Mouse (Mus musculus): Measurements from ENCODE around the gene Lsm3. TPM values are rescaled to one million over a fixed set of nuclear protein-coding genes. Genes with fewer than 3 reads are reported as not detected.

Lsm3 gene
- total and polyA plus RNA-seq, 3 experiments, result 238 to 259 TPM; not detected in 1

GRCm38 (mm10) chr6:91552693-91553092 lies 37.0 kb downstream of the Lsm3 start:
- Histone ChIP-seq H3K4me3 (ENCODE audit: control insufficient read depth in 1 of 2, insufficient read depth in 1 of 2, low read depth in 2 of 2, low read length in 2 of 2) (no peak overlapping the region), H3K27me3 (ENCODE audit: control insufficient read depth in 1 of 2, insufficient read depth in 2 of 2, low read length in 2 of 2) (peaks cover 0 to 19% of the 10 kb centered on the region in 2 experiments; a peak in 3 of 4 replicates), H3K36me3 (ENCODE audit: control insufficient read depth in 1 of 2, insufficient read depth in 2 of 2, low read length in 2 of 2) (no peaks in the 10 kb centered on the region), H3K9me3 (replicated peaks; ENCODE audit: insufficient read depth, low read length) (no peaks in the 10 kb centered on the region), H3K4me1 (ENCODE audit: control insufficient read depth in 1 of 2, insufficient read depth in 2 of 2, low read length in 2 of 2) (no peaks in the 10 kb centered on the region), H3K79me2 (ENCODE audit: control insufficient read depth, insufficient read depth, low read length, poor library complexity) (no peaks in the 10 kb centered on the region), H3K27ac (ENCODE audit: control insufficient read depth, low read depth, low read length) (no peak overlapping the region), H3K9ac (ENCODE audit: control insufficient read depth, low read depth, low read length, poor library complexity, severe bottlenecking) (no peak overlapping the region)
- TF ChIP-seq SMC3 (IDR thresholded peaks at IDR 0.05; ENCODE audit: low read depth, low read length) (no peak), BHLHE40 (IDR thresholded peaks at IDR 0.05; ENCODE audit: borderline replicate concordance, low read depth, low read length) (no peak), POLR2AphosphoS2 (IDR thresholded peaks at IDR 0.05; ENCODE audit: low read length) (no peak), RCOR1 (IDR thresholded peaks at IDR 0.05; ENCODE audit: low read depth, low read length) (no peak), MAFK (IDR thresholded peaks at IDR 0.05; ENCODE audit: borderline replicate concordance, low read depth, low read length) (no peak), MEF2A (IDR thresholded peaks at IDR 0.05; ENCODE audit: extremely low read depth, insufficient replicate concordance, low read depth, low read length, poor library complexity, severe bottlenecking) (no peak), CTCF (IDR thresholded peaks at IDR 0.05 in 2 of 3, conservative IDR thresholded peaks at IDR 0.05 in 1 of 3; ENCODE audit: control insufficient read depth in 1 of 3, insufficient read depth in 1 of 3, low read depth in 2 of 3, low read length in 3 of 3, poor library complexity in 1 of 3, severe bottlenecking in 1 of 3) (no peak)
- DNase-seq (ENCODE audit: low read depth, low spot score), result no peak

GRCm38 (mm10) chr6:91558565-91558964 lies 42.8 kb downstream of the Lsm3 start:
- DNase-seq (ENCODE audit: low read depth, low spot score), result no peak
- no peak overlapping the region for H3K9ac ChIP-seq (ENCODE audit: control insufficient read depth, low read depth, low read length, poor library complexity, severe bottlenecking)
- H3K4me3 ChIP-seq (ENCODE audit: control insufficient read depth in 1 of 2, insufficient read depth in 1 of 2, low read depth in 2 of 2, low read length in 2 of 2), result no peak overlapping the region
- H3K79me2 ChIP-seq (ENCODE audit: control insufficient read depth, insufficient read depth, low read length, poor library complexity), result no peaks in the 10 kb centered on the region
- no peak for TF ChIP-seq POLR2AphosphoS5 (IDR thresholded peaks at IDR 0.05; ENCODE audit: borderline replicate concordance, low read depth, low read length)
- TF ChIP-seq UBTF (IDR thresholded peaks at IDR 0.05; ENCODE audit: borderline replicate concordance, insufficient read depth, low read depth, low read length), result no peak
- no peak for TF ChIP-seq MYB (IDR thresholded peaks at IDR 0.05; ENCODE audit: low read depth, low read length)
- no peak for TF ChIP-seq CHD1 (IDR thresholded peaks at IDR 0.05; ENCODE audit: low read depth, low read length)
- TF ChIP-seq E2F4 (IDR thresholded peaks at IDR 0.05; ENCODE audit: borderline replicate concordance, low read depth, low read length), result no peak
- TF ChIP-seq POLR2A (IDR thresholded peaks at IDR 0.05; ENCODE audit: control insufficient read depth in 1 of 2, insufficient read depth in 1 of 2, low read depth in 1 of 2, low read length in 2 of 2, poor library complexity in 1 of 2), result no peak
- TF ChIP-seq USF2 (IDR thresholded peaks at IDR 0.05; ENCODE audit: borderline replicate concordance in 1 of 2, insufficient read depth in 1 of 2, low read depth in 1 of 2, low read length in 2 of 2), result no peak
- TF ChIP-seq CTCF (IDR thresholded peaks at IDR 0.05 in 2 of 3, conservative IDR thresholded peaks at IDR 0.05 in 1 of 3; ENCODE audit: control insufficient read depth in 1 of 3, insufficient read depth in 1 of 3, low read depth in 2 of 3, low read length in 3 of 3, poor library complexity in 1 of 3, severe bottlenecking in 1 of 3), result no peak
- TF ChIP-seq KAT2A (conservative IDR thresholded peaks at IDR 0.05; ENCODE audit: low read depth, low read length), result no peak
- no peak for TF ChIP-seq SIN3A (IDR thresholded peaks at IDR 0.05; ENCODE audit: low read length)
- no peak for TF ChIP-seq TCF12 (IDR thresholded peaks at IDR 0.05; ENCODE audit: low read depth, low read length)
- TF ChIP-seq TAL1 (IDR thresholded peaks at IDR 0.05; ENCODE audit: low read length), result no peak
- TF ChIP-seq GATA1 (IDR thresholded peaks at IDR 0.05; ENCODE audit: low read depth, low read length), result no peak
- no peak for TF ChIP-seq NRF1 (IDR thresholded peaks at IDR 0.05; ENCODE audit: insufficient read depth, low read depth, low read length, poor library complexity, severe bottlenecking)
- no peak for TF ChIP-seq HCFC1 (IDR thresholded peaks at IDR 0.05; ENCODE audit: low read depth, low read length)
- no peak for TF ChIP-seq ZC3H11A (IDR thresholded peaks at IDR 0.05; ENCODE audit: low read depth, low read length)
- no peak for TF ChIP-seq MAZ (IDR thresholded peaks at IDR 0.05; ENCODE audit: low read depth, low read length)
- TF ChIP-seq ETS1 (IDR thresholded peaks at IDR 0.05; ENCODE audit: low read depth, low read length), result no peak
- TF ChIP-seq POLR2AphosphoS2 (IDR thresholded peaks at IDR 0.05; ENCODE audit: low read length), result no peak
- no peak for TF ChIP-seq ELF1 (IDR thresholded peaks at IDR 0.05; ENCODE audit: low read depth, low read length)
- H3K27me3 ChIP-seq (ENCODE audit: control insufficient read depth in 1 of 2, insufficient read depth in 2 of 2, low read length in 2 of 2), result peaks cover 0 to 15% of the 10 kb centered on the region in 2 experiments; a peak in 2 of 4 replicates
- no peak overlapping the region for H3K27ac ChIP-seq (ENCODE audit: control insufficient read depth, low read depth, low read length)
- H3K9me3 ChIP-seq (replicated peaks; ENCODE audit: insufficient read depth, low read length), result no peaks in the 10 kb centered on the region
- H3K36me3 ChIP-seq (ENCODE audit: control insufficient read depth in 1 of 2, insufficient read depth in 2 of 2, low read length in 2 of 2), result no peaks in the 10 kb centered on the region
- H3K4me1 ChIP-seq (ENCODE audit: control insufficient read depth in 1 of 2, insufficient read depth in 2 of 2, low read length in 2 of 2), result no peaks in the 10 kb centered on the region
